Mouse (Mus musculus): Measurements from ENCODE around the gene H2-Q4.
"Not testable (repeated sequence)": the region's sequence is repeated elsewhere in the genome, so short reads cannot be mapped to it uniquely, and the experiment has no call there.

The H2-Q4 gene

GRCm38 (mm10) chr17:35434836-35435235 is 55.4 kb downstream of the H2-Q4 start:
- peaks cover 12% of the 10 kb centered on the region for H3K4me1 ChIP-seq (replicated peaks; ENCODE audit: low read depth, low read length)
- not testable (repeated sequence) for H3K36me3 ChIP-seq (ENCODE audit: insufficient read depth, low read length); H3K4me3 ChIP-seq (replicated peaks; ENCODE audit: low read length)
- peak; percentile 99 for TF ChIP-seq CTCF (conservative IDR thresholded peaks at IDR 0.05; ENCODE audit: low read length)
- peaks cover 21% of the 10 kb centered on the region for H3K9me3 ChIP-seq (ENCODE audit: low read length)
- H3K27me3 ChIP-seq (ENCODE audit: insufficient read depth, low read length): peaks cover 40% of the 10 kb centered on the region

Measured in E14TG2a.4 (cell line).